Mouse (Mus musculus): ENCODE measurements around the gene Fbxo40. TPM values are rescaled to one million over a fixed set of nuclear protein-coding genes. Genes with fewer than 3 reads are reported as not detected.

Gene Fbxo40
- polyA plus RNA-seq, 1 experiment from 2014 or later, result not detected

DNA sequence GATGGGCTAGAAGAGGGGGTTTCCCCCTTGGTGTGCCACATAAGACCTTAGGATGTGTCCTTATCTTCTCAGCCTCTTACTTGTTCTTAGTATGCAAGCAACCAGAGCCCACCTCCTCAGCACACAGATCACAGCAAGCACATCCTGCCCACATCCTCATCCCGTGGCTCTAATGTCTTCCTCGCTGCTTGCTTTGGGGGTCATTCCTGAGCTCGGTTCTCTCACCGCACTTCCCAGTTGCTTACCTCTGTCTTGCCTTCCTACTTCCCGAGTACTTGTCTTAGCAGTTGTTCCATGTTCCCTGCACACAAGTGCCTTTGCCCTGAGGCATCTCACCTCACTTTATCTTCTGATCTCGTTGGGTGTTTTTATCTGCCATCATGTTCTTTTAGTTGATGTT lies 68.3 kb downstream of the Fbxo40 start:
- Histone ChIP-seq H3K9me3 (ENCODE audit: control insufficient read depth, low read length) (no peaks in the 10 kb centered on the region), H3K4me1 (replicated peaks; ENCODE audit: control insufficient read depth, insufficient read depth, low read length) (no peaks in the 10 kb centered on the region), H3K4me3 (ENCODE audit: low read depth, low read length) (no peak overlapping the region), H3K4me2 (replicated peaks; ENCODE audit: low read depth, low read length) (no peak overlapping the region), H3K27ac (ENCODE audit: low read depth, low read length) (no peak overlapping the region), H3K36me3 (ENCODE audit: control insufficient read depth, insufficient read depth, low read length) (peaks cover 8% of the 10 kb centered on the region; the same call in 1 of the 2 replicates), H3K9ac (ENCODE audit: low read depth, low read length) (no peak overlapping the region), H3K27me3 (ENCODE audit: control insufficient read depth, insufficient read depth, low read length) (no peaks in the 10 kb centered on the region)
- ATAC-seq (ENCODE audit: low FRiP score), result no peak
- DNase-seq (ENCODE audit: low spot score), result no peak
- WGBS, result 86% methylated on average over 6 of the region's 6 CpGs

- 92% methylated on average over 8 of the region's 8 CpGs for WGBS
- H3K9me3 ChIP-seq (ENCODE audit: control insufficient read depth, low read length), result no peaks in the 10 kb centered on the region
Observed at GRCm38 (mm10) chr16:36921067-36921613, 69.1 kb downstream of the Fbxo40 start.

DNA sequence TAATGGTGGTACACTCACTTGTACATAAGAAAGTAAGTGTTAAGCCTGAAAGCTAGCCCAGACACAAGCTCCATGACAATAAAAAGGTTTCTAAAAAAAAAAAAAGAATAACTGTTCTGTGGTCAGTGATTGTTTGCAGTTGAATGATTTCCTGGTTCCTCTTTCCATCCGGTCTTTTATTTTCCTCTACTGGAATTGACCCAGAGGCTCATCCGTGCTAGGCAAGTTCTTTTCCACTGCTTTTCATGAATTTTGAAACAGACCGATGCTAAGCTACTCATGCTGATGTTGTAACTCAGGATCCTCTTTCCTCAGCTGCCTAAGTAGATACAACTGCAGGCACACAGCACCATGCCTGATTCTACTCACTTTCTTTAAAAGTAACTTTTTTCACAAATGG lies 69.9 kb downstream of the Fbxo40 start:
- Histone ChIP-seq H3K36me3 (ENCODE audit: control insufficient read depth, insufficient read depth, low read length) (peaks cover 8% of the 10 kb centered on the region; the same call in 1 of the 2 replicates), H3K4me2 (replicated peaks; ENCODE audit: low read depth, low read length) (no peak overlapping the region), H3K4me3 (ENCODE audit: low read depth, low read length) (no peak overlapping the region), H3K4me1 (replicated peaks; ENCODE audit: control insufficient read depth, insufficient read depth, low read length) (no peaks in the 10 kb centered on the region), H3K27ac (ENCODE audit: low read depth, low read length) (no peak overlapping the region), H3K9me3 (ENCODE audit: control insufficient read depth, low read length) (no peaks in the 10 kb centered on the region), H3K9ac (ENCODE audit: low read depth, low read length) (no peak overlapping the region), H3K27me3 (ENCODE audit: control insufficient read depth, insufficient read depth, low read length) (no peaks in the 10 kb centered on the region)
- ATAC-seq (ENCODE audit: low FRiP score) (no peak), DNase-seq (ENCODE audit: low spot score) (no peak)
- WGBS, result 96% methylated on average over 3 of the region's 3 CpGs

More at GRCm38 (mm10) chr16:36921067-36921613, 69.1 kb downstream of the Fbxo40 start:
- Histone ChIP-seq H3K36me3 (ENCODE audit: control insufficient read depth, insufficient read depth, low read length) (peaks cover 8% of the 10 kb centered on the region; the same call in 1 of the 2 replicates), H3K9ac (ENCODE audit: low read depth, low read length) (no peak overlapping the region), H3K4me3 (ENCODE audit: low read depth, low read length) (no peak overlapping the region), H3K27ac (ENCODE audit: low read depth, low read length) (no peak overlapping the region), H3K4me1 (replicated peaks; ENCODE audit: control insufficient read depth, insufficient read depth, low read length) (no peaks in the 10 kb centered on the region), H3K27me3 (ENCODE audit: control insufficient read depth, insufficient read depth, low read length) (no peaks in the 10 kb centered on the region), H3K4me2 (replicated peaks; ENCODE audit: low read depth, low read length) (no peak overlapping the region)
- ATAC-seq (ENCODE audit: low FRiP score), result no peak
- no peak for DNase-seq (ENCODE audit: low spot score)

DNA sequence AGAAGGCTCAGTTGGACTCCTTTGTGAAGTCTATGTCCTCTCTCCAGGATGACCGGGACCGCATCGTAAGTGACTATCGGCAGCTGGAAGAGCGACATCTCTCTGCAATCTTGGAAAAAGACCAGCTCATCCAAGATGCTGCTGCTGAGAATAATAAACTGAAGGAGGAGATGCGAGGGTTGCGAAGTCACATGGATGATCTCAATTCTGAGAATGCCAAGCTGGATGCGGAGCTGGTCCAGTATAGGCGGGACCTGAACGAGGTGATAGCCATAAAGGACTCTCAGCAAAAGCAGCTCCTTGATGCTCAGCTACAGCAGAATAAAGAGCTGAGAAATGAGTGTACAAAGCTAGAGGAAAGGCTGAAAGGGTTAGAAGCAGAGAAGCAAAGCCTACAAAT lies 71.8 kb downstream of the Fbxo40 start:
- Histone ChIP-seq H3K4me3 (ENCODE audit: low read depth, low read length) (no peak overlapping the region), H3K9me3 (ENCODE audit: control insufficient read depth, low read length) (no peaks in the 10 kb centered on the region), H3K4me2 (replicated peaks; ENCODE audit: low read depth, low read length) (no peak overlapping the region), H3K4me1 (replicated peaks; ENCODE audit: control insufficient read depth, insufficient read depth, low read length) (no peaks in the 10 kb centered on the region), H3K36me3 (ENCODE audit: control insufficient read depth, insufficient read depth, low read length) (peaks cover 8% of the 10 kb centered on the region; the same call in 1 of the 2 replicates), H3K27me3 (ENCODE audit: control insufficient read depth, insufficient read depth, low read length) (no peaks in the 10 kb centered on the region), H3K9ac (ENCODE audit: low read depth, low read length) (no peak overlapping the region), H3K27ac (ENCODE audit: low read depth, low read length) (no peak overlapping the region)
- DNase-seq (ENCODE audit: low spot score) (no peak), ATAC-seq (ENCODE audit: low FRiP score) (no peak)
- WGBS, result 98% methylated on average over 10 of the region's 10 CpGs

- no peak overlapping the region for H3K4me3 ChIP-seq (ENCODE audit: low read depth, low read length)
- H3K36me3 ChIP-seq (ENCODE audit: control insufficient read depth, insufficient read depth, low read length), result peaks cover 9% of the 10 kb centered on the region; the same call in 1 of the 2 replicates
- no peak overlapping the region for H3K9ac ChIP-seq (ENCODE audit: low read depth, low read length)
- no peaks in the 10 kb centered on the region for H3K4me1 ChIP-seq (replicated peaks; ENCODE audit: control insufficient read depth, insufficient read depth, low read length)
- DNase-seq (ENCODE audit: low spot score), result no peak
- H3K4me2 ChIP-seq (replicated peaks; ENCODE audit: low read depth, low read length), result no peak overlapping the region
- 91% methylated on average over 5 of the region's 5 CpGs for WGBS
- ATAC-seq (ENCODE audit: low FRiP score), result no peak
- no peaks in the 10 kb centered on the region for H3K9me3 ChIP-seq (ENCODE audit: control insufficient read depth, low read length)
- H3K27me3 ChIP-seq (ENCODE audit: control insufficient read depth, insufficient read depth, low read length), result no peaks in the 10 kb centered on the region
- H3K27ac ChIP-seq (ENCODE audit: low read depth, low read length), result no peak overlapping the region
Observed at GRCm38 (mm10) chr16:36914195-36914594, 76.1 kb downstream of the Fbxo40 start.

Other genes starting within 250 kb of the Fbxo40 start
- gene Slc15a2, start 205.5 kb downstream of the Fbxo40 start, polyA plus RNA-seq (2014; fragmentation: Nextera tagmentation; extraction: Ambion mirVana), result 2.1 and 3.7 TPM in 2 replicates
- gene Iqcb1, start 162.1 kb downstream of the Fbxo40 start, polyA plus RNA-seq (2014; fragmentation: Nextera tagmentation; extraction: Ambion mirVana), result 73.3 and 74.3 TPM in 2 replicates
- 1.3 and 1.5 TPM in 2 replicates for gene Eaf2, start 115.5 kb downstream of the Fbxo40 start, polyA plus RNA-seq (2014; fragmentation: Nextera tagmentation; extraction: Ambion mirVana)
- 81.0 and 91.0 TPM in 2 replicates for gene Golgb1, start 115.3 kb downstream of the Fbxo40 start, polyA plus RNA-seq (2014; fragmentation: Nextera tagmentation; extraction: Ambion mirVana)
- gene Hcls1, start 55.5 kb downstream of the Fbxo40 start, polyA plus RNA-seq (2014; fragmentation: Nextera tagmentation; extraction: Ambion mirVana), result 0.79 and 1.3 TPM in 2 replicates
- 10.1 and 11.8 TPM in 2 replicates for gene Polq, start 21.3 kb upstream of the Fbxo40 start, polyA plus RNA-seq (2014; fragmentation: Nextera tagmentation; extraction: Ambion mirVana)